Mouse (Mus musculus): ENCODE measurements around the gene Dand5. TPM values are rescaled to one million over a fixed set of nuclear protein-coding genes. Genes with fewer than 3 reads are reported as not detected.

Dand5 gene
- polyA plus RNA-seq, 1 experiment from 2014 or later = 5.2 TPM

DNA sequence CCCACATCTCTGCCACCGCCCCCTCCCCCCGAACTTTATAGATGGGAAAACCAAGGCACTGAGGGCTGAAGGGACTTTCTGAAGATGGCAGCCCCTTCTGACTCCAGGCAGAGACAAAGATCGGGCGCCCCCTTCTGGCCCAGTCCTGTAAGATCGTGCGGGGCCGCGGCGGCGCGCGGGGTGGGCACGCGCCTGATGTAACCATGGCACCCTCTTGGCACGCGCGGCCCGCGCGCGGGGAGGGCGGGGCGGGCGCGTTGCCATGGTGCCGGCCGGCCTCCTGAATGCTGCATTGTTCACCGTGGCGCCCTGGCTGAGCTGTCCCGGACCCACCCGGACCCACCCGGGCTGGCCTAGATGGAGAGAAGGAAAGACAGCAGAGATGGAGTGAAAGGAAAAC lies 11.7 kb downstream of the Dand5 start:
- Histone ChIP-seq H3K36me3 (ENCODE audit: control insufficient read depth, insufficient read depth, low read length) (no peaks in the 10 kb centered on the region), H3K27ac (ENCODE audit: low read depth) (no peak overlapping the region), H3K27me3 (replicated peaks; ENCODE audit: control insufficient read depth, insufficient read depth, low read length) (peaks cover 52% of the 10 kb centered on the region), H3K9ac (ENCODE audit: low read length) (0 out of 2 replicates have a peak overlapping the region, but pooled peaks have one; percentile 16), H3K9me3 (ENCODE audit: control insufficient read depth, low read length) (no peaks in the 10 kb centered on the region), H3K4me3 (ENCODE audit: low read depth, low read length) (peak overlapping the region; percentile 27), H3K4me1 (replicated peaks; ENCODE audit: control insufficient read depth, insufficient read depth, low read length) (0 out of 2 replicates have a peak, but pooled peaks cover 3% of the 10 kb centered on the region), H3K4me2 (ENCODE audit: low read length) (peak overlapping the region; percentile 55)
- DNase-seq (ENCODE audit: low spot score) = peak; percentile 97
- peak; percentile 71 for ATAC-seq (replicated peaks; ENCODE audit: low FRiP score, low TSS enrichment, low read depth)
- WGBS = under 1% methylated on average over 32 of the region's 32 CpGs

DNA sequence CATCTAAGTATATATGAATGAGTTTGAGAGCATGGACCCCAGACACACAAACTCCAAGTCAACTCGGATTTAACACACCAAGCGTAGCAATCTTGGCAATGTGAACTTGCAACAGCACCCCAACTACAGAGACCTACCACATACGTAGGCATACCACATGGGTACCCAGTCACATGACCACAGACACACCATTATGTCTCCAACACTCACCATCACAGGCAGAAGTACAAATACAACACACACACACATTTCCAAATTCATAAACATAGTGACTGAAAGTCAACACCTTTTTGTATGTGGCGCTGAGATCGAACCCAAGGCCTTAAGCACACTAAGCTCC lies 12.7 kb downstream of the Dand5 start:
- no peak overlapping the region for H3K9ac ChIP-seq (ENCODE audit: low read length)
- DNase-seq (ENCODE audit: low spot score) (no peak), ATAC-seq (replicated peaks; ENCODE audit: low FRiP score, low TSS enrichment, low read depth) (no peak)
- 73% methylated on average over 5 of the region's 5 CpGs for WGBS
- 0 out of 2 replicates have a peak, but pooled peaks cover 3% of the 10 kb centered on the region for H3K4me1 ChIP-seq (replicated peaks; ENCODE audit: control insufficient read depth, insufficient read depth, low read length)
- no peak overlapping the region for H3K27ac ChIP-seq (ENCODE audit: low read depth)
- peaks cover 60% of the 10 kb centered on the region for H3K27me3 ChIP-seq (replicated peaks; ENCODE audit: control insufficient read depth, insufficient read depth, low read length)
- H3K36me3 ChIP-seq (ENCODE audit: control insufficient read depth, insufficient read depth, low read length) = no peaks in the 10 kb centered on the region
- H3K4me3 ChIP-seq (ENCODE audit: low read depth, low read length) = no peak overlapping the region
- H3K4me2 ChIP-seq (ENCODE audit: low read length) = no peak overlapping the region
- H3K9me3 ChIP-seq (ENCODE audit: control insufficient read depth, low read length) = no peaks in the 10 kb centered on the region

DNA sequence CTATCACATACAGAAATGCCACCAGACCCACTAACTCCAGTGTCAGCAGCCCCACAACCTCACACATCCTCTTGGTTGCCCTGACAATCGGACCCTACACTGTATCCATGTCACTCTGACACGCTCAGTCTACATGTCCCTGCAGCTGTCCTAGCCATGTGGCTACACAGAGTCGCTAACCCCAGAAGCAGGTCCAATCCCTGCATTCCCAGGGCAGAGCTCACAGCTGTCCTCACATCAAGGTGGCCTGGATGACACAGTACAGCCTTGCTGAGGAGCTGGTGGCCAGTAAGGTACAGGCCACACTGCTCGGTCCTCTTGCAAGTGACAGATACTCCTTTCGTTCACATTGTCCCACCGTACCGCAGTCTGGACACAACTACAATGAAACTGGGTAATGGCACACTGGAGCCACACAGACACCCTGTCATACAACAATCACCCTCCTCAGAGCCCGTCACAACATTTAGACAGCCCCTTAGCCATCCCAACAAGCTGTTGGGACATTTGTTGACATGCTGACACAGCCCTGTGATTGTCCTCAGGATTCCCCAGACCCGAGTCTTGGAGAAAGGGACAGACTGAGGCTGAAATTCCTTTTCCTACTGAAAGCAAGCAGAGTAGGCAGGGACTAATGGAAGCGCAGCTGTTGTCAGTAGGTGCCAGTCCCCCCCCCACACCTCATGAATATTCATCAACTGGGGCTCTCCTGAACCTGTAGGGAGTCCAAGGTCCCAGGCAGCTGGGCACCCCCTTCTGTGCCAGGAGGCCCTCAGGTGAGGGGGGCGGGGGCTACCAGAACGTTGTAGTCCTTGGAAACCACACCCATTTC lies 13.3 kb downstream of the Dand5 start:
- Histone ChIP-seq H3K4me1 (replicated peaks; ENCODE audit: control insufficient read depth, insufficient read depth, low read length) (0 out of 2 replicates have a peak, but pooled peaks cover 3% of the 10 kb centered on the region), H3K27me3 (replicated peaks; ENCODE audit: control insufficient read depth, insufficient read depth, low read length) (peaks cover 60% of the 10 kb centered on the region), H3K27ac (ENCODE audit: low read depth) (no peak overlapping the region), H3K4me3 (ENCODE audit: low read depth, low read length) (no peak overlapping the region), H3K36me3 (ENCODE audit: control insufficient read depth, insufficient read depth, low read length) (no peaks in the 10 kb centered on the region), H3K9me3 (ENCODE audit: control insufficient read depth, low read length) (no peaks in the 10 kb centered on the region), H3K9ac (ENCODE audit: low read length) (no peak overlapping the region), H3K4me2 (ENCODE audit: low read length) (no peak overlapping the region)
- DNase-seq (ENCODE audit: low spot score) = no peak
- ATAC-seq (replicated peaks; ENCODE audit: low FRiP score, low TSS enrichment, low read depth) = no peak
- 61% methylated on average over 12 of the region's 12 CpGs for WGBS

DNA sequence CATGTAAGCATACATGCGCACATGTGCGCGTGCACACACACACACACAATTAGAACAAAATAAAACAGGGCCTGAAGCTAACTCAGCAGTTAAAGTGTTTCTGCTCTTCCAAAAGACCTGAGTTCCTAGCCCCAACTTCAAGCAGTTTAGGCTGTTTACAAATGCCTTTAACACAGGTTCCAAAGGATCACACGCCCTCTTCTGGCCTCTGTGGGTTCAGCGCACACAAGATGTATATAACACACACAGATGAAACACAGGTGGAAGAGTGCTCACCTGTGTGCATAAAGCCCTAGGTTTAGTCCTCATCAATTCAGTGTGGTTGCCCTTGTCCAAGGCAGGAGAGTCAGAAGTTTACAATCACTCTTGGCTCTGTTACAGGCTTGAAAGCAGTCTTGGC lies 16.6 kb downstream of the Dand5 start:
- DNase-seq (ENCODE audit: low spot score) (no peak), ATAC-seq (replicated peaks; ENCODE audit: low FRiP score, low TSS enrichment, low read depth) (no peak)
- no peaks in the 10 kb centered on the region for H3K9me3 ChIP-seq (ENCODE audit: control insufficient read depth, low read length)
- H3K27ac ChIP-seq (ENCODE audit: low read depth) = no peak overlapping the region
- 0 out of 2 replicates have a peak, but pooled peaks cover 2% of the 10 kb centered on the region for H3K4me1 ChIP-seq (replicated peaks; ENCODE audit: control insufficient read depth, insufficient read depth, low read length)
- H3K4me2 ChIP-seq (ENCODE audit: low read length) = no peak overlapping the region
- no peaks in the 10 kb centered on the region for H3K36me3 ChIP-seq (ENCODE audit: control insufficient read depth, insufficient read depth, low read length)
- H3K4me3 ChIP-seq (ENCODE audit: low read depth, low read length) = no peak overlapping the region
- whole genome bisulfite sequencing = 88% methylated on average over 5 of the region's 5 CpGs
- no peak overlapping the region for H3K9ac ChIP-seq (ENCODE audit: low read length)
- peaks cover 69% of the 10 kb centered on the region for H3K27me3 ChIP-seq (replicated peaks; ENCODE audit: control insufficient read depth, insufficient read depth, low read length)

DNA sequence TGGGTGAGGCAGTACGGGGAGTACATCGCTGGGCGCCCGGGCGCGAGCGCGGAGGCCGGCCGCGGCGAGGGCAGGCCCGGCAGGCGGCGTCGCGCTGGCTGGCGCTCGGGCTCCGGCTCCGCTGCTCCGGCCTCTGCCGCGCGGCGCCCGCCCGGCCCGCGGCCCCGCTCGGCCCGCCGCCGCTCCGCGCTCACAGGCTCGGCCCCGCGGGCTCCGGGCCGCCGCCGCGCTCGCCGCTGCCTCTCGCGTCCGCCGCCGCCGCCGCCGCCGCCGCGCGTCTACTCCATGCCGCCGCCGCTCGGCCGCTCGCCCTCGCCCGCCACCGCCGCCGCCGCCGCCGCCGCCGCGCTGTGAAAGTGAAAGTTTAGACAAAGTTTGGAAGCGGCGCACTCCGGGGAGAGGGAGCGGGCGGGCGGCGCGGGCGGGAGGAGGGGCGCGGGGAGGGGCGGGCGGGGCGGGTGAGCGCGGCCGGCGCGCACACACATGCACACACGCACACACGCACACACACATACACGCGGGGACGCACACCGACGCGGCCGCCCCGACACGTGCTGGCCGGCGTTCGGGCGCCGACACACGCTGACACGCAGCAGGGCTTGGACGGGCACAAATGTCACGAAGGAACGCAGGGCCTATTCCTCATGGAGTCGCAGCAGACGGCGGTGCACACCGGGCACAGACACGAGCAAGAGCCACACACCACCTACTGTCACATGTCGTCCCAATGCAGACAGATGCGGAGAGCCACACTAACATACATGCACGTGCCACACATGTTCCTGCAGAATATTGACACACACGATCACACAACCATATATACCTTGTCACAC lies 22.4 kb downstream of the Dand5 start, which contains the start of gene Nfix:
Gene Nfix (minus strand): TSS at position 346 of the 833 bp plus-strand sequence.
- peak within 1 kb of the TSS; percentile 63 for H3K4me3 ChIP-seq (ENCODE audit: low read depth, low read length)
- H3K27me3 ChIP-seq (replicated peaks; ENCODE audit: control insufficient read depth, insufficient read depth, low read length) = peaks cover 87% of the 10 kb centered on the region
- ATAC-seq (replicated peaks; ENCODE audit: low FRiP score, low TSS enrichment, low read depth) (peak; percentile 36), DNase-seq (ENCODE audit: low spot score) (peak; percentile 76)
- peaks cover 10% of the 10 kb centered on the region; the same call in 1 of the 2 replicates for H3K4me1 ChIP-seq (replicated peaks; ENCODE audit: control insufficient read depth, insufficient read depth, low read length)
- H3K27ac ChIP-seq (ENCODE audit: low read depth) = no peak within 1 kb of the TSS
- peak within 1 kb of the TSS; percentile 69 for H3K4me2 ChIP-seq (ENCODE audit: low read length)
- no peaks in the 10 kb centered on the region for H3K9me3 ChIP-seq (ENCODE audit: control insufficient read depth, low read length)
- H3K36me3 ChIP-seq (ENCODE audit: control insufficient read depth, insufficient read depth, low read length) = no peaks in the 10 kb centered on the region
- 3% methylated on average over 39 of the region's 125 CpGs for WGBS
- peak within 1 kb of the TSS; percentile 80 for H3K9ac ChIP-seq (ENCODE audit: low read length)

DNA sequence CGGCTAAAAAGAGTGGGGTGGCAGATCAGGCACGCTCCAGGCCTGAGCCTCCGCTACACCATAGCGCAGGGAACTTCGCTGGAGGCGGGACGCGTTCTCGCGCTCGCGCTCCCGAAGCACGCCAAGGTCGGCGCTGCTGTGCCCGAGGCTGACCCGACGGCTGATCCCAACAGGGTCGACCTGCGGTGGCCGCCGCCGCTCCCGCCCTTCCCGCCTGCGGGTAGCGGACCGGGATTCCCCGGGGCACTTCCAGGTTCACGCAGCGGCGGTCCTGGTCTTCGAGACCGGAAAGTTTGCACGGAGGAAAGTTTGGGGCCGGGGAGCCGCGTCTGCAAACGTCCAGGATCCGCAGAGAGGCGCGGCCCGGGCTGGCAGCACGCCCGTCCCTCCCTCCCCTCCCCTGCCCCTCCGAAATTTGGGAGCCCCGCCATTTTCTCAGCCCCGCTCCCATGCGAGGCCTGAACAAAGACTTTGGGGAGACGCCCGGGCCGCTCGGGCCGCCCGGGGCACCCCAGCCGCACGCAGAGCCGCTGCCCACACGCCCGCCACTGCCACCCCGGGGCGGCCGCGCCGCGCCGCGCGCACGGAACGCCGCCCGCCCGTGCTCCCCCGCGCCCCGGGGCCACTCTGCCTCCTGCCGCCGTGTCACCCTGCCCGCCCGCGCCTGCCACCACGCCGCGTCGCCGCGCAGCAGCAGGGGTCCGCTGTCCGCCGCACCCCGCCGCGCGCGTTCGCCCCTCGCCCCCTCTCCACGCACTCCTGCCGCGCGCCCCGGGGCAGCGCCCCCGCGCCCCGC lies 23.3 kb downstream of the Dand5 start:
- no peaks in the 10 kb centered on the region for H3K9me3 ChIP-seq (ENCODE audit: control insufficient read depth, low read length)
- peak overlapping the region; percentile 69 for H3K4me2 ChIP-seq (ENCODE audit: low read length)
- H3K9ac ChIP-seq (ENCODE audit: low read length) = peak overlapping the region; percentile 80
- peak overlapping the region; percentile 63 for H3K4me3 ChIP-seq (ENCODE audit: low read depth, low read length)
- no peaks in the 10 kb centered on the region for H3K36me3 ChIP-seq (ENCODE audit: control insufficient read depth, insufficient read depth, low read length)
- ATAC-seq (replicated peaks; ENCODE audit: low FRiP score, low TSS enrichment, low read depth) = peak; percentile 29; the same call in 1 of the 2 replicates
- 1% methylated on average over 77 of the region's 108 CpGs for WGBS
- no peak overlapping the region for H3K27ac ChIP-seq (ENCODE audit: low read depth)
- peaks cover 10% of the 10 kb centered on the region; the same call in 1 of the 2 replicates for H3K4me1 ChIP-seq (replicated peaks; ENCODE audit: control insufficient read depth, insufficient read depth, low read length)
- peak; percentile 82 for DNase-seq (ENCODE audit: low spot score)
- peaks cover 88% of the 10 kb centered on the region for H3K27me3 ChIP-seq (replicated peaks; ENCODE audit: control insufficient read depth, insufficient read depth, low read length)

DNA sequence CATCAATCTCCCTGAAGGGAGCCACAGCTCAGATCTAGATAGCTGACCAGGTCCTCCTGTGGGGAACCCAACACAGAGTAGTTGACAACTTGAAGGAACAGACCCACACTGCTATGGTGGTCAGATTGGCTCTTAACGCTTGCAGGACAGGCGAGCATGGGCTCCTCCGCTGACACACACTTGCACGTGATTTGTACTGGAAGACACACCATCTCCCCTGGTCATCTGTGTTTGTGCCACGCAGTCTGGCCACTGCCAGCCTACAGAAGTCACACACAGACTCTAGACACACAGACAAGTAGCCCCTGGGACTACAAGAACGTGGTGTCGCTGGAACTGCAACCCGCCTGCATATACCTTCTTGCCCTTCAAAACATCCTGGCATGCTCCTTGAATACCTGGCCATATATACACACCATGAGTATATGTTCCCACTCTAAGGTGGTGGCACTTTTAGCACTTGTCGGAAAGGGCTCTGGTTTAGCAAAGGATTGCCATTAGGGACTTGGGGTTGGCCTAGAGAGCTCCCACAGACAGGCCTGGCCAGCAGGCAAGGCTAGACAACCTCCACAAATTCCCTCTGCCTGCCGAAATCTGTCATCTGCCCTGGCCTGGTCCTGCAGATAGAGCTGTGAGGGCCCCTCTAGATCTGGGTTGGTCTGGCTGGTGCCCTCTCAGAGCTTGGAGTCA lies 24.0 kb downstream of the Dand5 start:
- H3K4me2 ChIP-seq (ENCODE audit: low read length) = peak overlapping the region; percentile 69
- H3K4me1 ChIP-seq (replicated peaks; ENCODE audit: control insufficient read depth, insufficient read depth, low read length) = peaks cover 10% of the 10 kb centered on the region; the same call in 1 of the 2 replicates
- H3K9me3 ChIP-seq (ENCODE audit: control insufficient read depth, low read length) = no peaks in the 10 kb centered on the region
- H3K27ac ChIP-seq (ENCODE audit: low read depth) = no peak overlapping the region
- H3K9ac ChIP-seq (ENCODE audit: low read length) = peak overlapping the region; percentile 80
- H3K27me3 ChIP-seq (replicated peaks; ENCODE audit: control insufficient read depth, insufficient read depth, low read length) = peaks cover 87% of the 10 kb centered on the region
- H3K36me3 ChIP-seq (ENCODE audit: control insufficient read depth, insufficient read depth, low read length) = no peaks in the 10 kb centered on the region
- DNase-seq (ENCODE audit: low spot score) (no peak), ATAC-seq (replicated peaks; ENCODE audit: low FRiP score, low TSS enrichment, low read depth) (no peak)
- WGBS = 41% methylated on average over 10 of the region's 10 CpGs
- peak overlapping the region; percentile 63 for H3K4me3 ChIP-seq (ENCODE audit: low read depth, low read length)

Measured in intestine, embryonic 14.5 days (tissue).